Mouse (Mus musculus) megakaryocyte, adult 5-6 weeks (primary cell): ENCODE results near the gene Rfc5. TPM values are rescaled to one million over a fixed set of nuclear protein-coding genes. Genes with fewer than 3 reads are reported as not detected.
"Not testable (repeated sequence)": the region's sequence is repeated elsewhere in the genome, so short reads cannot be mapped to it uniquely, and the experiment has no call there.

Experiments used
- ATAC-seq: 2 replicates; pipeline ENCODE4 v1.8.0; 2016; ENCODE audit warnings: mild to moderate bottlenecking, inconsistent platforms; ENCODE audit not compliant: poor library complexity, severe bottlenecking
- total RNA-seq, 2 experiments: library from RNA; stranded (forward) in 1 of 2; stranded (reverse) in 1 of 2; fragments of 153-499, 151-499 nt in 1 of 2; fragments of 221-1000, 200-1000 nt in 1 of 2; gene quantifications; 2 replicates each; pipeline versions ENCODE4 v1.2.3 to v1.2.4; 2015 to 2017

Rfc5 gene
- total RNA-seq, 2 experiments from 2014 or later = 36.5 to 50.6 TPM

DNA sequence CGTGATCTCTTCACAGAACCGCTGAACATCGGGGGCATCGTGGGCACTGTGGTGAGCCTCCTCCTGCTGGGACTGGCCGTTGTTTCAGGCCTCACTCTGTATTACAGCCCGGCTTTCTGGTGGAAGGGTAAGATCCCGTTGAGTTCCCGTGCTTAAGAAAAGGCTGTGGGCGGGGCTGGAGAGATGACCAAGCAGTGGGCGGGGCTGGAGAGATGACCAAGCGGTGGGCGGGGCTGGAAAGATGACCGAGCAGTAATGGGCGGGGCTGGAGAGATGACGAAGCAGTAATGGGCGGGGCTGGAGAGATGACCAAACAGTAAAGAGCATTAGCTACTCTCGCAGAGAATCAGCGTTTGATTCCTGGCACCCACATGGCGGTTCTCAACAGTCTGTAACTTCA lies 40.6 kb downstream of the Rfc5 start:
- ATAC-seq = peak; percentile 30; the same call in 1 of the 2 replicates

DNA sequence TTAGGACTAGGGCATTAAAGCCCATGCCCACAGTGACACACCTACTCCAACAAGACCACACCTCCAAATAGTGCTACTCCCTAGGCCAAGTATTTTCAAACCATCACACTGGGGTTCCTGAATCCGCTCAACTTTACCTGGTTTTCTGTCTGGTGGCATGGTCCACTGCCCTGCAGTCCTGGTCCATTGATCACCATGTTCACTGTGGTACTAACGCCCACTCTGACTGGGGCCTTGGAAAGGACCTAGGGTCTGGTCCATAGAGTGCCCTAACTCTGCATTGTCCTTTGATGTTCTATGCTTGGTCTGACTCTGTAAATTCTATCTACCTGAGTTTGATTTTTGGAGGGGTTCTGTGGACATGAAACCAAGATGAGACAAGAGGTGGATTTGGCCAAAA lies 41.0 kb downstream of the Rfc5 start:
- no peak for ATAC-seq

DNA sequence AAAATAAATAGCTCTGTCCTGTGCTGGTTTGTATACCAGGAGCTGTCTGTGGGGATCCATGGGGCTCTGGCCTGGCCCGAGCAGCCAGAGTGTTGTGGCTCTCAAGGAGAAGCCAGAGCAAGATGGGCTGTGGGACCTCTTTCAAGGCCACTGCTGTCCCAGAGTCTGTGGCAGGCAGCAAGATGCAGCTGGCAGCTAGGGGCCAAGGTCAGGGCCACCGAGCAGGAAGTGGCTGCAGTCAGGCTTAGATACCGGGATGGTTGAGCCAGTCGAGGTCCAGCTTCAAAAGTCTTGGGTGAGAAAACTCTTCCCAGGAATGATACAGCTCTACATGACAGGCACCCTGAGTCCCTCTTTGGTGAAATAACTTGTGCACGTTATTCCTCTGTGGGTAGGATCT lies 41.8 kb downstream of the Rfc5 start:
- ATAC-seq = no peak

DNA sequence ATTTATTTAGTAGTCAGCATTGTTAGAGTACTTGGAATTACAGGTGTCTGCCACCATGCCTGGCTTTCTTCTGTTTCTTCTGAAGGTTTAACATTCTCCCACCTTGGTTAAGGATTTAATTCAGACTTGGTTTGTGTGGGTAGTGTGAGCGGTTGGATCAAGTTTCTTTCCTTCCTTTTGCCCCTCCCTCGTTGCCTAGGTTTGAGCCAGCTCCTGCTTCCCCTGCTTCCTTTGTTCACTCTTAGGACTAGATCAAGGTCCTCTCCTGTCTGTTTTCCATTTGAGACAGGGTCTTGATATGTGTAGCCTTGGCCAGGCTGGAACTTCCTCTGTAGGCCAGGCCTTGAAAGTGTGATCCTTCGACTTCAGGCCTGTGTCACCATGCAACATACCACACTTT lies 42.6 kb downstream of the Rfc5 start:
- no peak for ATAC-seq

DNA sequence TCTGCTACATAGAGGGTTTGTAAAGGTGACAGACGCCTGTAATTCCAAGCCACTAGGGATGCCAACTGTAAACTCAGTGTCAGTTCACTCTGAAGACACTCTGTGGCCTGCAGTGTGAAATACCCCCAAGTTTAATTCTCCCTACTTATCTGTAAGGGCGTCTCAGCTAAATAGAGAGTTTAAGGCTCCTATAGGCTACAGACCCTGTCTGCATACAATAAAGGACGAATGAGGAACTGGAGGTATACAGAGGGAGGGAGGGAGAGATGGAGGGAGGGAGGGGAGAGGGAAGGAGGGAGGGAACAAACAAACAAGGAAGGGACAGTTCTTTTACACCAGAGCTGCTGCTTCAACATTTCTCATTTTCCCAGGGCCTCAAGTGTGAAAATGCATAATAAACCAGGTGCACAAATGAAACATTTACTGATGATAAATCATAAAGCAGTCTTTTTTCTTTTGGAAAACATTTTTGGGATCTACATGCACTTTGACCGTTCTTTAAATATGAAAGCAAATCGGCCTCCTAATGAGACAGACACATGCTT lies 43.3 kb downstream of the Rfc5 start:
- no peak for ATAC-seq

DNA sequence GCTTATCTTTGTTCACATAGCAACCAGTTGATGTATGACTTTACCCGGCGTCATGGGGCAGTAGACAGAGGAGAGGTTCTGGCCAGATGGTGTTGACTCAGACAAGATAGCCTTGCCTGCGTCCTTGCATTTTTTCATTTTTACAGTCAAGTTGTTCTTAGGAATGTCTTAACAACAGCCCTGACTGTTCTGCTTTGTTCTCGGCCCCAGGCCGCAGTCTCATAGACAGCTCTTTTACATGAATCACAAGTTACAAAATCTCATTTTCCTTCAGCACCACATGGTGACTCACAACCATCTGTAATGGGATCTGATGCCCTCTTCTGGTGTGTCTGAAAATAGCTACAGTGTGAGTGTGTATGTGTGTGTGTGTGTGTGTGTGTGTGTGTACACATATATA lies 44.4 kb downstream of the Rfc5 start:
- ATAC-seq = not testable (repeated sequence)

DNA sequence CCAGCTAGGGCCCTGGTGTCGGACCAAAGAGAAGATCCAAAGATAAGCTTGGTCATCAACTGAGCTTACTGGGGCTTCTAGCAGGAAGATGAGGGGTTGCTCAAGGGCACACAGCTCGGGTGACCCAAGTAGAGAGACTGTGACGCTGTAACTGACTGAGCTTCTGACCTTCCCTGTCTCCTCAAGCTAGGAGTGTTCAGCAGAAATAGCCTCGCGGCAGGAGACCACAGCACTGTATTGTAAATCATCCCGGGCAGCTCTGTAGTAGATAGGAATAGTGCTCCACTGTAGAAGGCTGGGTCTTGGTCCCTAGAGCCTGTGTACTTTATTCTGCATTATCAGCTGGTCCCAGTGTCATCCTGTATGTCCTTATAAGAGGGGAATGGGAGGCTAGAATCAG lies 47.0 kb downstream of the Rfc5 start:
- no peak for ATAC-seq

DNA sequence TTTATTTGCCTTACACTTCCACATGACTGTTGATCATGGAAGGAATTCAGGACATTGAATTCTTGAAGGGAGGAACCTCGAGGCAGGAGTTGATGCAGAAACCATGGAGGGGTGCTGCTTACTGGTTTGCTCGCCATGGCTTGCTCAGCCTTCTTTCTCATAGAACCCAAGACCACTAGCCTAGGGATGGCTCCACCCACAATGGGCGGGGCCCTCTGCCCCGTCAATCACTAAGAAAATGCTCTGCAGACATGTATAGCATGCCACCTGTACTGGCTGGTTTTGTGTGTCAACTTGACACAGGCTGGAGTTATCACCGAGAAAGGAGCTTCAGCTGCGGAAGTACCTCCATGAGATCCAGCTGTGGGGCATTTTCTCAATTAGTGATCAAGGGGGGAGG lies 48.8 kb downstream of the Rfc5 start:
- ATAC-seq = no peak

DNA sequence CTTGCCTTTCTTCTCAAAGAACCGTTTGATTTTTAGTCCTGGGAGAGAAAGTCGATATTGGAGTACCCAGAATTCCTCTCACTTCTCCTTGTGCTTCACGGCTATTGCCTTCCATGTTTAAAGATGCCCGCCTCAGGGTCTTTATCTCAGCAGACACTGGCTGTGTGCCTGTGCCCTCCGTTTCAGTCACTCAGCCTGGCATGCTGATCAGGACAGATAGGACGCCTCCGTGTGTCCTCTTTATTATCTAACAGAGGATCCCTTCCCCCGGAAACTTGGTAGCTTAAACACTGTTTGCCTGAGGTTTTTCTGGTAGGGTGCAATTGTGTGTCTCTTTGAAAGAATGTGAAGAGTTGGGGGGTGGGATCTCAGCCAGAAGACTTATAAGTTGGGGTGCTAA lies 50.3 kb downstream of the Rfc5 start:
- no peak for ATAC-seq

DNA sequence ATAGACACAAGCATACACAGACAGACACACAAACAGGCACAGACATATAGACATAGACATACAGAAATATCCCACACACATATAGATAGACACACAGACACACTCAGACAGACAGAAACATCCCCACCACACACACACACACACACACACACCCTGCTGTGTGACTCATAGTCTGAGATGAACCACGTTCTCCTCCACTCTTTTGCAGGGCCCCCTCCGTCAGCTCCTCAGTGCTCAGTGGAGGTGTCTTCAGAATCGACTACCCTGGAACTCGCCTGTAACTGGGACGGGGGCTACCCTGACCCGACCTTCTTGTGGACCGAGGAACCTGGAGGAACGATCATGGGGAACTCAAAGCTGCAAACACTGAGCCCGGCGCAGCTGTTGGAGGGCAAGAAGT lies 50.8 kb downstream of the Rfc5 start:
- no peak for ATAC-seq

DNA sequence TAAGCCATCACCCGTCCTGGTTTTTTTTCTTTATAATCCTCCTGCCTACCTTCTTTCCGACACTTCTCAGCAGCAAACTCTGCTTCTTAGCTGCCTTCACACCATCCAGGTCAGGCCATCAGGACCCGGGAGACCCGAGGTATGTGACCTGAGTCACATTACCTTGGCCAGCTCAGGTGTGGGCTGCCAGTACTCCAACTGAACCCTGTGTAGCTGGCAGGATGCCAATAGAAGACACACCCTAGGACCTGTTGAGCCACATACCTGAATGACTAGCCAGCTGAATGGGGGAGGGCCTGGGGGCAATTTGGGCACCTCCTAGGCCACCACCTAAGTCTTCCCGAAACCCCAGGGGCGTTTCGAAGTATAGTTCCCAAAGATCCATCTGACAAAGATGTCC lies 58.4 kb downstream of the Rfc5 start:
- ATAC-seq = no peak

Other genes starting within 250 kb of the Rfc5 start
- gene Pebp1, start 101.4 kb downstream of the Rfc5 start, total RNA-seq (2015) = 63.2 and 65.1 TPM in 2 replicates
- gene Pebp1, start 101.4 kb downstream of the Rfc5 start, total RNA-seq (2017) = 29.2 and 32.2 TPM in 2 replicates
- 1.4 and 3.9 TPM in 2 replicates for gene Vsig10, start 70.0 kb downstream of the Rfc5 start, total RNA-seq (2015)
- 0.94 and 2.0 TPM in 2 replicates for gene Vsig10, start 70.0 kb downstream of the Rfc5 start, total RNA-seq (2017)
- gene Wsb2, start 31.7 kb downstream of the Rfc5 start, total RNA-seq (2015) = 15.5 and 21.3 TPM in 2 replicates
- gene Wsb2, start 31.7 kb downstream of the Rfc5 start, total RNA-seq (2017) = 28.3 and 36.1 TPM in 2 replicates
- 0.13 TPM in 1 of 2 replicates, not detected in the other for gene Ksr2, start 25.0 kb upstream of the Rfc5 start, total RNA-seq (2015)
- under 0.01 TPM in 1 of 2 replicates, not detected in the other for gene Ksr2, start 25.0 kb upstream of the Rfc5 start, total RNA-seq (2017)